Mouse (Mus musculus) bone marrow, adult 2 months (tissue): Measurements from ENCODE around the gene Wfdc1.

Experiments
- CTCF ChIP-seq: fragments of 200-500 bp; IDR thresholded peaks from 2 replicates; pipeline ENCODE4 v1.5.1; 2011; ENCODE audit warnings: low read length, control low read depth; ENCODE audit not compliant: control insufficient read depth, insufficient read depth
- POLR2A ChIP-seq: fragments of 200-500 bp; IDR thresholded peaks from 2 replicates; pipeline ENCODE4 v1.6.1; 2011; ENCODE audit warnings: low read depth, mild to moderate bottlenecking, control low read depth, low read length, borderline replicate concordance; ENCODE audit not compliant: control insufficient read depth

DNA sequence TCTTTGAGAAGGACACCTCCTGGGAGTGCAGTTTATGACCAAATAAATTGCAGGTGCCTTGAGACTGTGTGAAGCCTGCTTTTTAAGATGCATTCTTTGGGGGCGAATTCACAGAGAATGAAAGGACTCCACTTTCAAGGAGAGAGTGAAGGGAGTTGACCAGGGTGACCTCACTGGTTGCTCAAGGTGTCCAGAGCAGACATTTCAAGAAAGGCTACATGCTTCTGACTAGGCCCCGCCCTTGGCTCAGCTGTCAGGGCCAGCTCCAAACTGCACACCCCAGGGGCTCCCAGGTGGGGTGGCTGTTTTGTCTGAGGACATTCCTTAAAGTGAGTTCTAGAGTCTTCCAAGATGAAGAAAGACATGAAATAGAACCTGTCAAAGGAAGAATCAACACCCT lies 31.0 kb downstream of the Wfdc1 start:
- TF ChIP-seq CTCF = no peak
- TF ChIP-seq POLR2A = no peak
